Mouse (Mus musculus) megakaryocyte, embryonic 14.5 days (primary cell): ENCODE measurements around the gene Nfkb1.

ENCODE experiments used
- FLI1 ChIP-seq: IDR thresholded peaks from 2 replicates; pipeline ENCODE4 v1.6.1; 2012; ENCODE audit warnings: low read length, inconsistent platforms, mixed read lengths
- GATA1 ChIP-seq: IDR thresholded peaks from 3 replicates; pipeline ENCODE4 v1.6.1; 2012; ENCODE audit warnings: mixed read lengths, low read length, inconsistent platforms, borderline replicate concordance

DNA sequence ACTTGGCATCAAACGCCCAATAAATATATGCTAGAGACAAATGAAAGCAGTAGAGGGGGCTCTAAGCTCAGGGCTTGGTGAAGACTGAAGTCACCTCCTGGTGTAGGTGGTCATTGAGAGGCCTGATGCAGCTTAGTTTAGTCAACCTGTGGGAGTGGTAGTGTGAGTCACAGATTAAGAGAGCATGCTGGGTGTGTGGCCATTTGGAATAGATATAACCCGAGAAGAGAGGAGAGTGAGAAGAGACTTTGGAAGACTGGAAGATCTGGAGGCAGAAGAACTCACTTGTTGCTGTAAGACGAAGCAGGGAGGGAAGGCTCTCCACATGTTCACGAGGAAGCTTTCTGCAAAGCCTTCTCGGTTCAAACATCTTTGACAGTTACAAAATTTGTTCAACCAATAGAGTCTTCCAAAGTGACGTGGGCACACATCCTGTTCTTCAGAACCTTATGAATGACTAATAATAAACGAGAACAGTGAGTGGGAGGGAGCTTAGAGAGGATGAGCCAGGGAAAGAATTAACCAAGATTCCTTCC is 135.2 kb downstream of the Nfkb1 start:
- TF ChIP-seq GATA1, result no peak
- no peak for TF ChIP-seq FLI1
